Mouse (Mus musculus) stomach, embryonic 14.5 days (tissue): ENCODE measurements around the gene Mob3a. TPM values are rescaled to one million over a fixed set of nuclear protein-coding genes. Genes with fewer than 3 reads are reported as not detected.

Source experiments
- ATAC-seq: fragments of 200-750 bp; cut with Nextera tagmentation; 2 replicates; pipeline ENCODE4 v1.8.0; 2017; ENCODE audit warnings: low read depth, moderate TSS enrichment; ENCODE audit not compliant: insufficient number of reproducible peaks, insufficient read depth, low FRiP score
- H3K27ac ChIP-seq: fragments of 300-500 bp; sonication (generic); 2 replicates; pipeline ENCODE4 v1.5.1; 2014; ENCODE audit warnings: mild to moderate bottlenecking, low read length, moderate library complexity, mixed read lengths
- H3K27me3 ChIP-seq: fragments of 300-500 bp; sonication (generic); 2 replicates; pipeline ENCODE4 v1.6.1; 2014; ENCODE audit warnings: low read length, control low read depth, mixed read lengths; ENCODE audit not compliant: control insufficient read depth, insufficient read depth
- H3K36me3 ChIP-seq: fragments of 300-500 bp; sonication (generic); 2 replicates; pipeline ENCODE4 v1.6.1; 2014; ENCODE audit warnings: mild to moderate bottlenecking, control low read depth, low read length, moderate library complexity, mixed read lengths; ENCODE audit not compliant: control insufficient read depth, insufficient read depth
- H3K4me1 ChIP-seq: fragments of 300-500 bp; sonication (generic); 2 replicates; pipeline ENCODE4 v1.6.1; 2014; ENCODE audit warnings: low read length, control low read depth, mixed read lengths; ENCODE audit not compliant: control insufficient read depth, insufficient read depth
- H3K4me2 ChIP-seq: fragments of 300-500 bp; sonication (generic); replicated peaks from 2 replicates; pipeline ENCODE4 v1.6.1; 2014; ENCODE audit warnings: low read depth, low read length, control low read depth
- H3K4me3 ChIP-seq: fragments of 300-500 bp; sonication (generic); 2 replicates; pipeline ENCODE4 v1.5.1; 2014; ENCODE audit warnings: low read depth, low read length, control low read depth
- H3K9ac ChIP-seq: fragments of 300-500 bp; sonication (generic); replicated peaks from 2 replicates; pipeline ENCODE4 v1.6.1; 2014; ENCODE audit warnings: low read depth, mild to moderate bottlenecking, control low read depth, low read length, moderate library complexity, mixed read lengths
- H3K9me3 ChIP-seq: fragments of 300-500 bp; sonication (generic); 2 replicates; pipeline ENCODE4 v1.6.1; 2016; ENCODE audit warnings: low read depth, low read length, control low read depth; ENCODE audit not compliant: control insufficient read depth
- WGBS: fragments of 180-500 bp; shearing (Covaris S2); extraction: QIAGEN DNeasy Blood & Tissue Kit; methylation state at CpG from one replicate; pipeline ENCODE4 v1.1.7; 2014; 5-methylcytosine and 5-hydroxymethylcytosine counted together
- polyA plus RNA-seq: library from polyadenylated mRNA; unstranded; fragments of >200 nt; fragmentation: Nextera tagmentation; extraction: Ambion mirVana; gene quantifications from 2 replicates; pipeline ENCODE4 v1.2.1, GENCODE M21; 2014

The Mob3a gene
- polyA plus RNA-seq, 1 experiment from 2014 or later: 47.9 TPM

- no peak for ATAC-seq
- H3K4me1 ChIP-seq: peaks cover 25% of the 10 kb centered on the region
- peaks cover 5% of the 10 kb centered on the region; the same call in 1 of the 2 replicates for H3K36me3 ChIP-seq
- peak overlapping the region; percentile 67 for H3K27ac ChIP-seq
- peak overlapping the region; percentile 99 for H3K4me2 ChIP-seq
- H3K9me3 ChIP-seq: no peaks in the 10 kb centered on the region
- H3K4me3 ChIP-seq: peak overlapping the region; percentile 99
- no peaks in the 10 kb centered on the region for H3K27me3 ChIP-seq
- peak overlapping the region; percentile 96 for H3K9ac ChIP-seq
- WGBS: 23% methylated on average over 5 of the region's 5 CpGs
Measured at GRCm38 (mm10) chr10:80741146-80741545, 39.4 kb upstream of the Mob3a start.

GRCm38 (mm10) chr10:80738657-80739056, 36.9 kb upstream of the Mob3a start:
- no peaks in the 10 kb centered on the region for H3K27me3 ChIP-seq
- H3K4me1 ChIP-seq: peaks cover 25% of the 10 kb centered on the region
- no peak overlapping the region for H3K9ac ChIP-seq
- no peak overlapping the region for H3K4me2 ChIP-seq
- no peak overlapping the region for H3K27ac ChIP-seq
- no peak overlapping the region for H3K4me3 ChIP-seq
- no peak for ATAC-seq
- WGBS: 82% methylated on average over 1 of the region's 1 CpGs
- H3K9me3 ChIP-seq: no peaks in the 10 kb centered on the region
- H3K36me3 ChIP-seq: peaks cover 7% of the 10 kb centered on the region; the same call in 1 of the 2 replicates

- H3K27ac ChIP-seq: no peak overlapping the region
- no peak overlapping the region for H3K4me2 ChIP-seq
- 61% methylated on average over 5 of the region's 5 CpGs for WGBS
- H3K9ac ChIP-seq: no peak overlapping the region
- no peak for ATAC-seq
- H3K4me1 ChIP-seq: peaks cover 21% of the 10 kb centered on the region
- H3K36me3 ChIP-seq: peaks cover 18% of the 10 kb centered on the region; the same call in 1 of the 2 replicates
- no peak overlapping the region for H3K4me3 ChIP-seq
- H3K9me3 ChIP-seq: no peaks in the 10 kb centered on the region
- H3K27me3 ChIP-seq: no peaks in the 10 kb centered on the region
Measured at GRCm38 (mm10) chr10:80736731-80737130, 35.0 kb upstream of the Mob3a start.

GRCm38 (mm10) chr10:80732611-80733101, 30.9 kb upstream of the Mob3a start:
- no peak for ATAC-seq

GRCm38 (mm10) chr10:80727369-80728127, 25.8 kb upstream of the Mob3a start:
- Histone ChIP-seq H3K4me1 (no peaks in the 10 kb centered on the region), H3K9ac (no peak overlapping the region), H3K27ac (no peak overlapping the region), H3K4me2 (no peak overlapping the region), H3K27me3 (no peaks in the 10 kb centered on the region), H3K9me3 (no peaks in the 10 kb centered on the region), H3K4me3 (no peak overlapping the region), H3K36me3 (peaks cover 85% of the 10 kb centered on the region)
- ATAC-seq: no peak
- 83% methylated on average over 5 of the region's 5 CpGs for WGBS

More at GRCm38 (mm10) chr10:80732611-80733101, 30.9 kb upstream of the Mob3a start:
- 91% methylated on average over 6 of the region's 6 CpGs for WGBS
- H3K4me3 ChIP-seq: no peak overlapping the region
- H3K9me3 ChIP-seq: no peaks in the 10 kb centered on the region
- no peak overlapping the region for H3K4me2 ChIP-seq
- H3K4me1 ChIP-seq: 0 out of 2 replicates have a peak, but pooled peaks cover 3% of the 10 kb centered on the region
- no peak overlapping the region for H3K27ac ChIP-seq
- peaks cover 49% of the 10 kb centered on the region for H3K36me3 ChIP-seq
- H3K9ac ChIP-seq: no peak overlapping the region
- H3K27me3 ChIP-seq: no peaks in the 10 kb centered on the region

GRCm38 (mm10) chr10:80717281-80717680, 15.5 kb upstream of the Mob3a start:
- no peaks in the 10 kb centered on the region for H3K9me3 ChIP-seq
- no peak overlapping the region for H3K9ac ChIP-seq
- H3K4me1 ChIP-seq: no peaks in the 10 kb centered on the region
- no peak overlapping the region for H3K27ac ChIP-seq
- no peaks in the 10 kb centered on the region for H3K27me3 ChIP-seq
- H3K4me3 ChIP-seq: no peak overlapping the region
- no peak overlapping the region for H3K4me2 ChIP-seq
- 90% methylated on average over 1 of the region's 1 CpGs for WGBS
- no peak for ATAC-seq
- peaks cover 94% of the 10 kb centered on the region for H3K36me3 ChIP-seq

GRCm38 (mm10) chr10:80710834-80711233, 9.1 kb upstream of the Mob3a start:
- Histone ChIP-seq H3K4me3 (no peak overlapping the region), H3K4me2 (no peak overlapping the region), H3K9ac (no peak overlapping the region), H3K27ac (no peak overlapping the region), H3K4me1 (no peaks in the 10 kb centered on the region), H3K27me3 (no peaks in the 10 kb centered on the region), H3K9me3 (no peaks in the 10 kb centered on the region), H3K36me3 (peaks cover 97% of the 10 kb centered on the region)
- WGBS: 82% methylated on average over 3 of the region's 3 CpGs
- no peak for ATAC-seq

GRCm38 (mm10) chr10:80705479-80705878, 3.7 kb upstream of the Mob3a start:
- no peak for ATAC-seq
- H3K9ac ChIP-seq: no peak overlapping the region
- H3K27ac ChIP-seq: no peak overlapping the region
- WGBS: 70% methylated on average over 3 of the region's 3 CpGs
- H3K4me3 ChIP-seq: no peak overlapping the region
- no peaks in the 10 kb centered on the region for H3K9me3 ChIP-seq
- H3K4me2 ChIP-seq: no peak overlapping the region
- H3K4me1 ChIP-seq: peaks cover 18% of the 10 kb centered on the region
- H3K36me3 ChIP-seq: peaks cover 58% of the 10 kb centered on the region
- no peaks in the 10 kb centered on the region for H3K27me3 ChIP-seq
